Mouse (Mus musculus) frontal cortex, adult 2 months (tissue): ENCODE measurements around the gene Scel. TPM values are rescaled to one million over a fixed set of nuclear protein-coding genes. Genes with fewer than 3 reads are reported as not detected.
"Not testable (repeated sequence)": the region's sequence is repeated elsewhere in the genome, so short reads cannot be mapped to it uniquely, and the experiment has no call there.

Experiments used
- DNase-seq, 2 experiments: peaks; one replicate each; pipeline ENCODE4 v3.0.0; 2022; ENCODE audit warnings: low spot score in 1 of 2; ENCODE audit errors: extremely low spot score in 1 of 2
- polyA plus RNA-seq: library from polyadenylated mRNA; depleted of rRNA; stranded (reverse); fragments of >200 nt; gene quantifications from 2 replicates; pipeline ENCODE4 v1.2.3, GENCODE M21; 2012; rRNA removed

Gene Scel
- polyA plus RNA-seq = 1.3 and 1.4 TPM in 2 replicates

DNA sequence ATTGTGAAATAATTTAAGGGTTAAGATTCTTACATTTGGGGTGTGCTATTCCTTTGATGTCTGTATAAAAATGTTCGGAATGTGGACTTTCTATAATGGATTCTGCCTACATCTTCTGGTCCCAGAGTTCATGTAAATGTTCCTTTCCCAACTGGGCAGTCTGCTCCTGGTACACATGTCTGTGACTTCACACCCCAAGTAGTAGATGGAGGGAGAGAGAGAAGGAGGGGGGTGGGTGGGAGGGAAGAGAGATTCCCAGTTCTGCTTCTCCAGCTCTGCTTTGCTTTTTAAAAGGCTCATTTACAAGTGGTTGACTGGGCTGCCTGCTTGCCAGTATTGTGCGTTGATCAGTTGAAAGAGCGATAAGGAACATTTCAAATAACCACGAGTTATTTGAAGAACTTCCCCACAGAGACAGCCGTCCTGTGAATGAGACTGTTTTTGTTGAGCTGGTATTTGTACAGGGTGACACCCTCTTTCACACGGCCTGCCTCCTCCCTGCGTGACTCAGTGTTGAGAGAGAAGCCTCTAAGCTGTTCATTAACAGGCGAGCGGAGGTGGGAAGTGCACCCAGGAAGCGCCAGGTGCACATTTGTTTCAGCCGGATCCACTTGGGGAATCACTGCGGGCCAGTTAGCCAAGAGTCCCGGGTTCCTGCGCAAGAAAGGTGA lies at the start of gene Scel:
Scel (plus strand) TSS at position 541 of the 671 bp plus-strand sequence.
- DNase-seq = peak; percentile 8 to 62

DNA sequence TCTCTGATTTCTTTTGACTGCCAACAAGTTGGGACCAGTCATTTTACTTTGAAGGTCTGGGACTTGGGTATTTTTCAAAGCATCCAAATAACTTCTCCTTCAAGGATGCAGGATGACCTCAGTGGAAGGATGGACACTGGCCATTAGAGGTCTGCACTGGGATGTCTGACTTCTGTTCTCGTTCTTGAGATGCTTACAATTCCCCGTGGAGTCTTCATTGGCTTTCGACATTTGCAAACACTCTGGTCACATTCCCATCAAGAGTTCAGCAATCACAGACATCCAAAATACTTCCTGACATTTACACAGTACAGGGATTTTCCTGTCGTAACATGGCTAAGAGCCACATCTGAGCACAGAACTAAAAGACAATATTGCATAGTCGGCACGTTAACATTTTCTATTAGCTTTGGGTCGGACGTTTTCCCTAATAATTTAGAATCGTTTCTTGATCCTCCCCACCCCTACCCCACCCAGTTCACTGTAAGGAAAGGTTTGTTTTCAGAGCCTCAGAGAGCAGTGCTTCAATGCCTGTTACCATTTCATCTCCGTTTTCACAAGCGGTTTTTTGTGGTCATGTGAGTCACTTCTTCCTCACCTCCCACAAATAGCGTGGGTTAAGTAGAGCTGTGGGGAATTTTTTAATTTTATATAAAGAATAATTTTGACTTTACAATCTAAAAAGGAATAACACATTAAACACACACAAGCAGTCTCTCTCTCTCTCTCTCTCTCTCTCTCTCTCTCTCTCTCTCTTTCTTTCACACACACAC lies 44.3 kb upstream of the Scel start:
- DNase-seq = peak in 1 of 2 experiments; percentile 72

DNA sequence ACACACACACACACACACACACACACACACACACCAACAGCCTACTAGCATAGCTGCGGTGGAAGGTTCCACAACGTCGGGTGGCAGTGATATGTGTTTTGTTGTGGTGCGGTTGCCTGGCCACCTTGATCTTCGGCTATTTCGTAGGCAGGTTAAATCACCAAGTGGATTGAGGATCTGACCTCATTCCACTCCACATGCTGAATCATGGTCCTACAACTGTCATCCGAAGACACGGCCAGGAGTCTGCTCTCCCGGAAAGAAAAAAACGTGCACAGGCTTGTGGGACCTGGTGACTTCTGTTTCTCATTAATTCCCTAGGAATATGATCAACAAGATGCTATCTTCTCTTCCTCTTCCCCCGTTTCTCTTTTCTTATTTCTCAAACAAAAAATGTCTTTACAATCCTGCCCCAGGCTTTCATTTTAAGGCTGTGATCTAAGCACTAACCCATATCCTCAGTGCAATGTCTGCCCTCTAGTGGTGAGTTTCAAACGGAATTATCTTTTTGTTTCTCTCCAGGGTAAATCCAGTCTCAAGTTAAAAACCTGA lies 43.6 kb upstream of the Scel start:
- peak; percentile 57 to 94 for DNase-seq

DNA sequence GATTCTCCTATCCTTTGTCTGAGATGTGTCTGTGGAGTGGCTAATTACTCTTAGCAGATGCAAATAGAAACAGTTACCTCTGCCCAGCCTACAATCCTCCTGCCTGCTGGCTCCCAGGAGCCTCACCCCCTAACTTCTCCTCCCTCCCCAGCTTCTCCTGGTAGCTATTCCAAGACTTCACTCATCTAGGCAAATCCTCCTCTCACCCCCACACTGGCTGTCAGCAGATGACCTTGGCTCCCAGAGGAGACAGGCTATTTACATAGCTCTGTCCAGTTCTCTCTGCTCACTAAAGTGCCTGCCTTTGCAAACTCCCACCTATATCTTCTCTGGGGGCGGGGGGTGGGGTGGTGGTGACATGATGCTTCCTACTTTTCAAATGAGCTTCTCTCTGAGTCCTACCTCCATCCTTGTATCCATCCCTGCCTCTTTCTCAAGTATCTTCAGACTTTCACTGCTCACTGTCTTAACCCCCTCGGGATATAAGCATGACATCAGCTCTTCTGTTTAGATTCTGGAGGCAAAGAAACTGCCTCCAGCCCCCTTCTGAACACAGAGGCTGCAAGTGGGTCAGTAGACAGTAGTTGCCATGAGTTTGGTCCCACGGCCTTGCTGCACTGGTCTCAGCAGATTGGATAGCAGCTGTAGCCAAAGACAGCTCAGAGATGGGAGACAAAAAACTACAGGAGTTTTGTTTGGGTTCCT lies 41.9 kb upstream of the Scel start:
- DNase-seq = peak in 1 of 2 experiments; percentile 35

DNA sequence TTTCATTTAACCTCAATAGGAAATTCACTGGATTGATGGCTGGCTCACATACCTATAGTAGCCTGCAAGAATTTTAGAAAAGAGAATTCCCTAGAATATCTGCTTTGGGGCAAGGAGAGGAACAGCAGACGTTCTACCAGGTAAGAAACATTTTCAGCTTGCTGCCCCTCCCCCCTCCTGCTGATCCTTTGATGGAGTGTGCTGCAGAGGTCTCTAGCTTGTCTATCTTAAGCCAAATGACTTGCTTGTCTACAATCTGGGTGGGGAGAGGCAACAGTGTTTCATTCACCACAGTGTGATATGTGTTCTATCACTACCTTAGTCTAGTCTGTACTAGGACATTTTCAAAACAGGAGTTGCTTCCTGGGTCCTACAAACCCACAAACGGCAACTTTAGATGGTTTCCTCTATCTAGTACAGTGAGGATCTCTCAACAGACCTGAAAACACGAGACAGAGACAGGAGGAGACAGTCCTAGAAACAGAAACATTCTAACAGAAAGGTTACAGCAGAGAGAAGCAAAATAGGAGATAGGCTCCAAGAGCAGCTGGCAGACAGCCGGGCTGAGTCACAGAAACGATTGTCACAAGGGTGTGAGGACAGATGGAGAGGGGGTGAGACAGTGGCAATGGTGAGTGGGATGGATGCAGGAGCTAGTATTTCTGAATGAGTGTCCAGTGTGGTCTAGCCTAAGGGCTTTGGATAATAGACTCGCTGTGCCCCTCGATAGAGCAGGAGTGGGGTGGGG lies 41.2 kb upstream of the Scel start:
- DNase-seq = peak; percentile 87 to 93

DNA sequence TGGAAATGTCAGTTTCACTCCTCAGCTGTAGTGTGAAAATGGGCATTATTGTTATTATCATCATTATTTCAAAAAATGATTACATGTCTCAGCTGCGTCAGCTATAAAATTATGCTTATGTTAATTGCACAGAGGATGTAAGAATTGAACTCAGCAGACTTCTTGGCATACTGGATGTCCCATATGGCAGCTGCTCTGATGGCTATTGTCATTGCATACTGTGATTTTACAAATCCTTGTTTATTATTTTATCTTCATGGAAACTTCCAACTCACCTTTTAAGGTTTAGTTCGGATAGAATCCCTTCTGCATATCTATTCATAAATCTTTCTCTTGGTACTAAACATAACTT lies 40.6 kb upstream of the Scel start:
- no peak for DNase-seq

DNA sequence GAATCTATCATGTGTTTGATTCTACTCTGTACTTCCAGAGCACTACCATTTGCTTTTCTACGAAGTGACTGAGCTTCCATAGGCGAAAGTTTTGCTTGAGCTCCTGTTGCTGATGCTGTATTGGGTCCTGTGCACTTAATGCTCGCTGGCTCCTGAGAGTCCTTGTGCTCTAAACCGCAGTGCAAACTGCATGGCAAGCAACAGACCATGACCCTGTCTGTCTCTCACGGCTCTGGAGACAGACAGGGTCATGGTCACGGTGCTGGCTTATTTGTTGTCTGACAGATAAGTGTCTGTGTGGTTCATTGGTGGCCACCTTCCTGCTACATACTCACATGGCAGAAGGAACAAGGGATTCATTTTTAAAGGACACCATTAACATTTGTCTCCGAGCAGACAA lies 37.8 kb upstream of the Scel start:
- DNase-seq = no peak

DNA sequence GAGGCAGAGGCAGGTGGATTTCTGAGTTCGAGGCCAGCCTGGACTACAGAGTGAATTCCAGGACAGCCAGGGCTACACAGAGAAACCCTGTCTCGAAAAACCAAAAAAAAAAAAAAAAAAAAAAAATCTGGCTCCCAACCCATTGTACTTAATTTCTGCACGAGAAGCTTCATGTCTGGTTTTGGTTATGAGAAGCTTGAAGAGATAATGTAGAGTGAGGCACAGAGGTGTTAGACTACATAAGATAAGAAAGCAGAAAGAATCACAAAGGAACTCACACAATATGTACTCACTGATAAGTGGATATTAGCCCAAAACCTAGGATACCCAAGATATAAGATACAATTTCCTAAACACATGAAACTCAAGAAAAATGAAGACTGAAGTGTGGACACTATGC lies 36.9 kb upstream of the Scel start:
- not testable (repeated sequence) for DNase-seq

DNA sequence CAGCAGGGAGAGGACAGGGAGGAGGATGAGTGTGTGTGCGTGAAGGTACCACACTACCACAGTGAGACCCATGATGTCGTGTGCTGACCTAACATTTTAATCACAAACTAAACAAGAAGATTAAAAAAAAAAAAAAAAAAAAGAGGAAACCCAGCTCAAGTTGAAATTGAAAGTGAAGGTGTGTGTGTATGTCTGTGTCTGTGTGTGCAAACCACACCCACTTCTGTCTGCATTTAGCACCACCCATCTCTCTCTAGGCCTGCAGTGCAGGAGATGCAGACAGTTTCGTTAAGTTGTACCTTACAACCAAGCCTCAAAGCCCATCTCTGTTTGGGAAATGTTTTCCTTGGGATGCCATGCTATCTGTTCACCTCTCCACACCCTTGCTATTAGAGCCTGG lies 35.9 kb upstream of the Scel start:
- DNase-seq = no peak

DNA sequence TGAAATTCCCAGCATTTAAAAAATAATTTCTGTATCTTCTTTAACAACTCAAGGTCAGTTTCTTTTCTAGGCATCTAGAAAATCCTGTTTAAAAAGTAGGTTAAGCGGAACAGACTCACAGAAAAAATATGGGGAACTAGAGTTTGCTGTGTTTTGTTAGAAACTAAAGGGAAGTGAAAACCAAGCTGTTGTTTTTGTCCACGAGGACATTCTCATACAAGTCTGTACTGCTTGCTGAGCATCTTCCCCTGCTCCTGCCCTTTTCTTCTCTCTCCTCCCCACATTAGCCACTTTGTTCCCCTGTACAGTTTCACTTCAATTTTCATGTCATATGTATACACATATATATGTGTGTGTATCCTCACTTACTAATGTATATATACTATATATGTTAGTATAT lies 35.2 kb upstream of the Scel start:
- DNase-seq = no peak

DNA sequence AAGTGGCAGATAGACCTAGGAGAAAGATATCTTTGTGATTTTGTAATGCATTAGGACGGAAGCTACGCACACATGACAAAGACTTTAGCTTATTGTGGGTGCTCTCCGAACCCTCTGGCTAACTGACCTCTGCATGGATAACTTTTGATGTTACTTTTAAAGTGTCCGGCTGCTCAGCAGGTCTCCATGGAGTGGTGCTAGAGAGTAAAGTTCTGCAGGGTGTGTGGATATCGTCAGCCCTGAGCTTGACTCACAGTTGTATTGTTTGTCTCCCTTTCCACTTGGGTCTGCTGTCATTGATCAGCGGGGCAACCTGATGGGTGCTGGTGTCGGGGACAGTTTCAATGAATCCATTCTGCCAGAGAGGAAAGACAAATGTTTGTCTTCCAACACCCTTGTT lies 33.7 kb upstream of the Scel start:
- DNase-seq = no peak

DNA sequence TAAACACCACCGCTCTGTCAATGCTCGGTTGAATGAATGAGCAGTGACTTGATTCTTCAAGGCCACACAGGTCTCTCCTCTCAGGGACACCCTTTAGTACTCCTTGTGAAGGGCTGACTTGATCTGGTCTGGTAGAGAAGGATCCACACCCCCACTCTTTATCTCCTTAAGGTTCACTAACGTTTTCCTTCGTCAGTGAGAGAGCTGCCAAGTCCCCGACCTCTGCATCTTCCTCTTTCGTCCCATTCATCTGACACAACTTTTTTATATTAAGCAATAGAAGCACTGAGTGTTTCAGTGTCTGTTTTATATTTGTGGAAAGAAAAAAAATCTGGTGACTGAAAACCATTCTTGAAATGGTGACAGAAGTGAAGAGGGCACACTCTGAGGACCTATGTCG lies 31.6 kb upstream of the Scel start:
- DNase-seq = no peak

DNA sequence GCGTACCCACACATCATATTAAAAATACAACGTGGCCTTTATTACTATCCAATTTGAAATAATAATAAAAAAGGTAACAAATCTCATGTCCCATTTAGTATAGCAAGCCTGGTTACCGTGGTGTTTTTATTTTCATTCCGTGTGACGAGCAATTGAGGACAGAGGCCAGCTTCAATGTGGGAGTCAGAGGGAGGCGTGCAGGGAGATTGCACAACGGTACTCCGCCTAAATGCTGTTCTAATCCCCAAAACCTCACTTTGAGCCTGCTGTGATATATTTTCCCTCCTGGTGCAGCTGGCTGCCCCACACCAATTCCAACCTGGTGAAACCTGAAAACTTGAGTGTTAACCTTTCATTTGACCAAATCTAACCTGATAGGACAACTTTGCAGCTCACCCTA lies 27.5 kb upstream of the Scel start:
- DNase-seq = no peak

DNA sequence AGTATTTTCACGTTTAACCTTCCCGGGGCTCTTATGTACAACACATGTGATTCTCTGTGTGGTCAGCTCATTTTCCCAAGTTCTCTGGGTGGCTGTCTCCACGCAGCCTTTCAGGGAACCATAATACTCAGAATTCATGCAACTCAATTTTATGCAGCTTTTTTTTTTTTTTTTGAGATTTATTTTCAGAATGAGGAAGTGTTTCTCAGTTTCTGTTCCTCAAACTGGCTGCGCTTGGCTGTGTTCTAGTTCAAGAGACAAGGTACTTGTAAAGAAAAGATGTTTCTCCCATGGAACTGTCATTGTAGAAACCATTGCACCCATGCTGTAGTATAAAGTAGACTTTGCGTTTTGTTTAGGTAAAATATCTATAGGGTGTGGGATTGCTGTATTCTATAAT lies 26.2 kb upstream of the Scel start:
- DNase-seq = no peak

DNA sequence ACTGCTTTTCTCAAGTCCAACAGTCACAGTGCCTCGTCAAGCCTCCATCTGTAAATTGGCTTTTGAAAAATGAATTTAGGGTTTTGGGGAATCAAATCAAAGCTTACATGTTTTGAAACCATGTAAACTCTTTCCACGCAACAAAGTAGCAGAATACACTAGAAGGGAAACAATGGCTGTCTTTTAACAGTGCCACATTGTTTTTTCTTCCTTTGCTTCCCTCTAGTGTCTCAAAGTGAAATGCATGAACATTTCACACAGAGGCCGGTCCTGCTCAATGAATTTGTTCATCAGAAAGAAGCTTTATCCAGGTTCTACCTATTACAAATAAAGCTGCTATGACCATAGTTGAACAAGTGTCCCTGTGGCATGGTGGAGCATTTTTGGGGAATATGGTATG lies 24.5 kb upstream of the Scel start:
- peak in 1 of 2 experiments; percentile 41 for DNase-seq

DNA sequence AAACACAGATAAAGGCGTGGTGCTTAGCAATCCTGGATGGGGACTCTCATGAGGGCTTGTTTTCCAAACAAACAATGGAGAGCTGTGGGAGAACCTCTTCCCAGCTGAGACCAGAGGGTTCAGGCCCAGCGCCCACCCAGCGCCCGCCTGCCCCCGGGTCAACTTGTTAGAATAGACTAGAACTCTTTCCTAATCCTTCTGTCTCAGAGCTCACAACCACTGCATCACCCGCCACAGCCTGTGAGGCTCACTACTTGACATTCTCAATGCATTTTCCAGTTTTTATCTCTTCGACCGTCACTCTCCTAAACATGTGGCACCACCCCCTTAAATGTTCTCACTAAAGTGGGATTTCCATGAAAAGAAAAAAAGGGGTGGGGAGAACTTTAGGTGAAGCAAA lies 14.9 kb upstream of the Scel start:
- DNase-seq = no peak

DNA sequence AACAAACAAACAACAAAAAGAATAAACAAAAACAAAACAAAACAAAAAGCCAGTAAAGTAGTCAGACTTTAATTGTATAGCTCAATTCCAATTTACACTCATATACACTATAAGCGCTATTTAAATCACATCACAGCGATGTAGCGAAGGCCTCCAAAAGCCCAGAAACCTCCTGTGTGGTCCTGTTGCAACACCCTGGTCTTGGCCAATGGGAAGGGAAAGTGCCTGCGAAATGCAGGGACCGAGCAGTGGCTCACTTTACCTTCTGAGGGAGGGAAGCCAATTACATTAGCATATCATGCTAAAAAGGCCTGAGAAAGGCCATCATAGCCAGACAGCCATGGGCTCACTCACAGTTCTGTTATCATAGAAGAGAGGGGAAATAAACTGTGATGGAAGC lies 14.5 kb upstream of the Scel start:
- DNase-seq = no peak

DNA sequence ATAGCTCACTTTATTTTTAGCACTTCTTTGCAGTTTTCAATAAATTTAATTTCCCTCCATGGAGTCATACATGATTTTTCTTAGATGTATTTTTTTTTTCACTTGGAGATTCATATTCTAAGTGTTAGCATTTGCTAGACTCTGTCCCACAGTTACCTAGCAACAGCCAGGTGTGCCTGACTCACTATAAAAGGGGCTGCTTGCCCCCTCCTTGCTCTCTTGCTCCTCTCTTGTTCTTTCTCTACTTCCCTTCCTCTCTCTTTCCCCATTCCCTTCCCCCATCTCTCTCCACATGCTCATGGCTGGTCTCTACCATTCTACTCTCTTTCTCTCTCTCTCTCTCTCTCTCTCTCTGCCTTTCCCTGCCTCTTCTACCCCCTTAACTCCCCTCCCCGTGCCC lies 14.1 kb upstream of the Scel start:
- no peak for DNase-seq

DNA sequence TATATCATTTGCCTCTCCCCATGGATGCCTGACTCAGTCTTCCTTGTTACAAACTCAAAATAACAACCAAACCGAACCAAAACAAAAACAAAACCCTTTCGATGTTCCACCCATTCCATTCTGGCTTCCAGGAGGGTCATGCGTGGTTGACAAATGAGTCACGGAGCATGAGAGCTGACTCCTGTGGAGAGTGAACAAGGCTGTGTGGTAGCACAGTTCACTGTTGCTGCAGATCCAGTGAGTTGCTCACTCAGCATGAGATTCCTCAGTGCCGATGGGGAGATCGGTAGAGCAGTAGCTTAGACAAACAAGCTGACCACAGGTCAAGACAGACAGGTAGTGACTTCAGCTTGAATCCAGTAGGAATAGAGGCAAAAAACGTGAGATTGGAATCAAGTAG lies 12.8 kb upstream of the Scel start:
- DNase-seq = no peak

DNA sequence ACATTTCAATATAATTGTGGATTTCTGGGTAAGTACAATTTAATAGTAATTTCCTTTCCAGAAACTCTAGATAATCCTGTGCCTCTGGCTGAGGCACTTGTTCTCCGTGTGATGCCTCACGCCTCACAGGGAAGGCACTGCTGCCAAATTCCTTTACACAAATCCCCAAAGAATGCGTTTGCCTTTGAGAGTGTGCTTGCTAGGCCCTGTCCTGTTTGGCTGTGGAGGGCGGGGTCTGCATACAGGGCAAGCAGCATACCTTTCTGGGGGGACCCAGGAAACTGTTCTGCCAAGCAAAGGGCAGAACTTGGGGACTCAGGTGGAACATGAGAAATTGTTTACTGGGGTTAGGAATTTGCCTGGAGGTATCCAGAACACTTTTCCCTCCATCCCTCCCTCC lies 12.2 kb upstream of the Scel start:
- DNase-seq = no peak

DNA sequence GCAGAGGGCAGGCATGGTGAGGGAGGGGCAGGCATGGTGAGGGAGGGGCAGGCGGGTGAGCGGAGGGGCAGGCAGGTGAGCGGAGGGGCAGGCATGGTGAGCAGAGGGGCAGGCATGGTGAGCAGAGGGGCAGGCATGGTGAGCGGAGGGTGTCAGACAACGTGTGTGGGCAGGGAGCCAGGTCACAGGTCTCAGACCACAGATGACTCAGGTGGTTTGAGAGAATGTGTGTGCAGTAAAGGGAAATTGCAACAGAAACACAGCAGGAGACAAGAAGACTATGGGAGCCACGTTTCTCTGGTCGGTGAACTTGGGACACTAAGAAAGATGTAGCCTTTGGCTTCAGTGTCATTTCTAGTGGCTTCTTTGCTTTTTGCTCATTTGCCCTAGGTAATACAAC lies 8.6 kb upstream of the Scel start:
- DNase-seq = no peak
